Mouse (Mus musculus) thymus, adult 2 months (tissue): ENCODE results near the gene Gm37240.

Experiments used
- CTCF ChIP-seq: fragments of 200-500 bp; IDR thresholded peaks from 2 replicates; pipeline ENCODE4 v1.5.1; 2012; ENCODE audit warnings: mild to moderate bottlenecking, control low read depth, low read length, moderate library complexity, borderline replicate concordance; ENCODE audit not compliant: control insufficient read depth, poor library complexity, insufficient read depth; ENCODE audit errors: extremely low read depth
- POLR2A ChIP-seq: fragments of 200-500 bp; IDR thresholded peaks from 2 replicates; pipeline ENCODE4 v1.6.1; 2012; ENCODE audit warnings: mild to moderate bottlenecking, low read length, control low read depth, moderate library complexity; ENCODE audit not compliant: control insufficient read depth, poor library complexity, insufficient read depth; ENCODE audit errors: extremely low read depth

GRCm38 (mm10) chr3:85487379-85487778, 399.9 kb downstream of the Gm37240 start:
- TF ChIP-seq CTCF (no peak), POLR2A (no peak)
